Comparison of ENCODE assay signal across 17 mouse cellular contexts in genomic region chr13:37288993-37289392, GRCm38 (mm10). TPM values are rescaled to one million over a fixed set of nuclear protein-coding genes. Genes with fewer than 3 reads are reported as not detected.
"Had no signal": no experiment of that assay in that cellular context is flagged by ENCODE, and none has a peak within 500 bp of the region (broad histone marks: within the 10 kb centered on the region; RNA-seq: fewer than 3 reads in every experiment).

No protein-coding gene starts in this region.

- DNase-seq: liver, embryonic 13.5 days; lung, adult 18-20 months; lung, embryonic 14.5 days; lung, postnatal 10 days; midbrain, embryonic 14.5 days; right cerebral cortex, postnatal 14 days; thymus, adult 2 months; thymus, postnatal 25 days; thymus, postnatal 4 days had no signal

- H3K9me3 ChIP-seq: liver, embryonic 13.5 days; liver, embryonic 15.5 days; midbrain, embryonic 10.5 days; midbrain, embryonic 12.5 days; neural tube, embryonic 13.5 days; neural tube, embryonic 15.5 days had no signal

- H3K4me3 ChIP-seq: liver, embryonic 13.5 days; liver, embryonic 15.5 days; megakaryocyte, embryonic 14.5 days; midbrain, embryonic 10.5 days; midbrain, embryonic 12.5 days; myocyte; neural tube, embryonic 13.5 days; neural tube, embryonic 15.5 days had no signal

- H3K4me1 ChIP-seq: liver, embryonic 13.5 days; liver, embryonic 15.5 days; midbrain, embryonic 10.5 days; neural tube, embryonic 13.5 days had no signal

- ATAC-seq: midbrain, embryonic 16.5 days had no signal

- H3K27ac ChIP-seq: liver, embryonic 13.5 days; liver, embryonic 15.5 days; midbrain, embryonic 10.5 days; midbrain, embryonic 12.5 days; neural tube, embryonic 13.5 days; neural tube, embryonic 15.5 days had no signal

- H3K27me3 ChIP-seq: liver, embryonic 13.5 days; liver, embryonic 15.5 days; megakaryocyte, embryonic 14.5 days; midbrain, embryonic 12.5 days; neural tube, embryonic 13.5 days; neural tube, embryonic 15.5 days had no signal

- H3K9ac ChIP-seq: liver, embryonic 13.5 days; liver, embryonic 15.5 days; lung, embryonic 14.5 days; midbrain, embryonic 12.5 days; neural tube, embryonic 13.5 days; neural tube, embryonic 15.5 days had no signal

- H3K4me2 ChIP-seq: liver, embryonic 13.5 days; liver, embryonic 15.5 days; lung, embryonic 14.5 days; midbrain, embryonic 12.5 days; neural tube, embryonic 13.5 days; neural tube, embryonic 15.5 days had no signal

- H3K36me3 ChIP-seq: liver, embryonic 13.5 days; liver, embryonic 15.5 days; midbrain, embryonic 10.5 days; midbrain, embryonic 12.5 days; neural tube, embryonic 13.5 days; neural tube, embryonic 15.5 days had no signal

RNA-seq across cellular contexts. Expression of gene Ly86, which starts 56.0 kb away (rescaled TPM):
- polyA plus RNA-seq: myocyte had no signal
